ENCODE assay signal across 29 mouse cellular contexts in genomic region chr1:131448373-131448772, GRCm38 (mm10).
DNase-seq lines count a peak whose midpoint lies in the region; ATAC-seq and TF ChIP-seq lines count a peak whose summit lies in the region.
"Had no signal": no experiment of that assay in that cellular context is flagged by ENCODE, and none has a peak within 500 bp of the region (broad histone marks: within the 10 kb centered on the region; RNA-seq: fewer than 3 reads in every experiment).

No protein-coding gene starts in this region.

- peak overlapping the region; percentile 79 for H3K27ac ChIP-seq in liver, embryonic 12.5 days
- peak overlapping the region; percentile 61 for H3K27ac ChIP-seq in liver, embryonic 14.5 days
- no peak overlapping the region for H3K27ac ChIP-seq in intestine, postnatal 0 days (ENCODE audit: low read depth, low read length)
- H3K27ac ChIP-seq: embryonic facial prominence, embryonic 12.5 days; hindbrain, embryonic 13.5 days; limb, embryonic 12.5 days; midbrain, embryonic 12.5 days; neural tube, embryonic 12.5 days; stomach, embryonic 15.5 days had no signal

- no peak for TF ChIP-seq CTCF in liver, embryonic 14.5 days (IDR thresholded peaks at IDR 0.05; ENCODE audit: low read depth)
- TF ChIP-seq CTCF in intestine, postnatal 0 days (IDR thresholded peaks at IDR 0.05; ENCODE audit: low read depth) = no peak

- 0 out of 2 replicates have a peak overlapping the region, but pooled peaks have one; percentile 50 for H3K4me2 ChIP-seq in liver, embryonic 12.5 days
- H3K4me2 ChIP-seq in liver, embryonic 14.5 days (ENCODE audit: low read depth) = peak overlapping the region; percentile 58
- H3K4me2 ChIP-seq in intestine, postnatal 0 days (replicated peaks; ENCODE audit: low read depth) = no peak overlapping the region
- H3K4me2 ChIP-seq: embryonic facial prominence, embryonic 12.5 days; heart, embryonic 11.5 days; hindbrain, embryonic 13.5 days; limb, embryonic 12.5 days; lung, embryonic 14.5 days; midbrain, embryonic 12.5 days; neural tube, embryonic 12.5 days; stomach, embryonic 15.5 days had no signal

- no peaks in the 10 kb centered on the region for H3K9me3 ChIP-seq in liver, embryonic 12.5 days (replicated peaks)
- H3K9me3 ChIP-seq in liver, embryonic 14.5 days (ENCODE audit: control insufficient read depth, low read length) = no peaks in the 10 kb centered on the region
- H3K9me3 ChIP-seq in intestine, postnatal 0 days (ENCODE audit: control insufficient read depth) = no peaks in the 10 kb centered on the region
- H3K9me3 ChIP-seq: embryonic facial prominence, embryonic 12.5 days; hindbrain, embryonic 13.5 days; limb, embryonic 12.5 days; midbrain, embryonic 12.5 days; neural tube, embryonic 12.5 days; stomach, embryonic 15.5 days had no signal

- peak; percentile 63 for DNase-seq in heart, adult 8-10 months (ENCODE audit: low spot score)
- no peak for DNase-seq in heart, postnatal 36 days
- no peak for DNase-seq in liver
- no peak for DNase-seq in liver, embryonic 14.5 days (ENCODE audit: low read depth in 3 of 3, low spot score in 3 of 3)
- peak; percentile 48 for DNase-seq in skeletal muscle tissue, adult 2 months (ENCODE audit: low read depth, low spot score)
- no peak for DNase-seq in spleen, postnatal 14 days (ENCODE audit: low spot score in 2 of 2)
- DNase-seq: adrenal gland, postnatal 36 days; cerebellum, adult 11 months; cerebellum, postnatal 10 days; forebrain, postnatal 0 days; gastrocnemius, postnatal 25 days; heart, postnatal 14 days; kidney, adult 18-20 months; kidney, postnatal 4 days; layer of hippocampus, adult 9-11 months; lung, embryonic 14.5 days; right cerebral cortex, postnatal 25 days; thymus, adult 18-20 months; thymus, postnatal 36 days had no signal

- intact Hi-C loops in heart, postnatal 36 days (cut with DNase I) = no loop called here

- no peak overlapping the region for H3K4me3 ChIP-seq in liver, embryonic 12.5 days
- H3K4me3 ChIP-seq in liver, embryonic 14.5 days (ENCODE audit: insufficient read depth in 1 of 2, low read depth in 2 of 2, low read length in 2 of 2) = no peak overlapping the region
- H3K4me3 ChIP-seq in intestine, postnatal 0 days (ENCODE audit: low read depth, low read length) = no peak overlapping the region
- H3K4me3 ChIP-seq: embryonic facial prominence, embryonic 12.5 days; hindbrain, embryonic 13.5 days; limb, embryonic 12.5 days; midbrain, embryonic 12.5 days; neural tube, embryonic 12.5 days; stomach, embryonic 15.5 days had no signal

- WGBS in liver, embryonic 12.5 days (ENCODE audit: insufficient replicate concordance) = 79% methylated on average over 5 of the region's 5 CpGs
- 73% methylated on average over 5 of the region's 5 CpGs for WGBS in liver, embryonic 14.5 days (ENCODE audit: insufficient replicate concordance)
- WGBS in intestine, postnatal 0 days = 68% methylated on average over 5 of the region's 5 CpGs

- ATAC-seq in liver, embryonic 12.5 days = no peak
- no peak for ATAC-seq in liver, embryonic 14.5 days (ENCODE audit: insufficient read depth)
- no peak for ATAC-seq in intestine, postnatal 0 days
- ATAC-seq: CD4-positive, CD25-positive, alpha-beta regulatory T cell, adult 4 months; forebrain, postnatal 0 days had no signal

- no peaks in the 10 kb centered on the region for H3K27me3 ChIP-seq in liver, embryonic 12.5 days (replicated peaks)
- no peaks in the 10 kb centered on the region for H3K27me3 ChIP-seq in liver, embryonic 14.5 days (ENCODE audit: control insufficient read depth, insufficient read depth, low read length)
- H3K27me3 ChIP-seq in intestine, postnatal 0 days (replicated peaks; ENCODE audit: control insufficient read depth, insufficient read depth, low read length) = no peaks in the 10 kb centered on the region
- H3K27me3 ChIP-seq: embryonic facial prominence, embryonic 12.5 days; hindbrain, embryonic 13.5 days; limb, embryonic 12.5 days; midbrain, embryonic 12.5 days; neural tube, embryonic 12.5 days; stomach, embryonic 15.5 days had no signal

- H3K36me3 ChIP-seq in liver, embryonic 12.5 days = no peaks in the 10 kb centered on the region
- no peaks in the 10 kb centered on the region for H3K36me3 ChIP-seq in liver, embryonic 14.5 days (replicated peaks; ENCODE audit: control insufficient read depth, insufficient read depth, low read depth)
- H3K36me3 ChIP-seq in intestine, postnatal 0 days (ENCODE audit: control insufficient read depth, insufficient read depth) = no peaks in the 10 kb centered on the region
- H3K36me3 ChIP-seq: embryonic facial prominence, embryonic 12.5 days; hindbrain, embryonic 13.5 days; limb, embryonic 12.5 days; midbrain, embryonic 12.5 days; neural tube, embryonic 12.5 days; stomach, embryonic 15.5 days had no signal

- no peak overlapping the region for H3K9ac ChIP-seq in liver, embryonic 12.5 days
- H3K9ac ChIP-seq in liver, embryonic 14.5 days (replicated peaks) = no peak overlapping the region
- H3K9ac ChIP-seq in intestine, postnatal 0 days (ENCODE audit: low read depth, low read length) = no peak overlapping the region
- H3K9ac ChIP-seq: embryonic facial prominence, embryonic 12.5 days; forebrain, postnatal 0 days; hindbrain, embryonic 13.5 days; limb, embryonic 12.5 days; lung, embryonic 14.5 days; midbrain, embryonic 12.5 days; neural tube, embryonic 12.5 days; stomach, embryonic 15.5 days had no signal

- no peak for TF ChIP-seq EP300 in liver, embryonic 14.5 days (IDR thresholded peaks at IDR 0.05; ENCODE audit: low read depth)

- peaks cover 59% of the 10 kb centered on the region for H3K4me1 ChIP-seq in liver, embryonic 12.5 days
- peaks cover 43% of the 10 kb centered on the region in 2 experiments for H3K4me1 ChIP-seq in liver, embryonic 14.5 days (replicated peaks; ENCODE audit: control insufficient read depth in 2 of 2, insufficient read depth in 2 of 2, low read length in 1 of 2)
- H3K4me1 ChIP-seq in intestine, postnatal 0 days (replicated peaks; ENCODE audit: control insufficient read depth, insufficient read depth, low read length) = no peaks in the 10 kb centered on the region
- H3K4me1 ChIP-seq: embryonic facial prominence, embryonic 12.5 days; stomach, embryonic 15.5 days had no signal

Comparison
In these comparisons a context has a peak if more than half of its experiments do, and no peak if none do; other contexts are left out.
1. DNase-seq: peak in heart, adult 8-10 months (single experiment) and skeletal muscle tissue, adult 2 months (single experiment); none in heart, postnatal 36 days (0 of 2), liver (single experiment), liver, embryonic 14.5 days (0 of 3) and spleen, postnatal 14 days (0 of 2).